Mouse (Mus musculus): ENCODE measurements around the gene Kcnj12. TPM values are rescaled to one million over a fixed set of nuclear protein-coding genes. Genes with fewer than 3 reads are reported as not detected.

The Kcnj12 gene
- polyA plus RNA-seq, 1 experiment = 0.81 TPM

- no peaks in the 10 kb centered on the region for H3K4me1 ChIP-seq (ENCODE audit: control insufficient read depth, insufficient read depth, insufficient read length, low read length)
- 90% methylated on average over 7 of the region's 7 CpGs for WGBS
- H3K27ac ChIP-seq (ENCODE audit: insufficient read depth, low read depth, low read length) = no peak overlapping the region
- no peaks in the 10 kb centered on the region for H3K36me3 ChIP-seq (ENCODE audit: control insufficient read depth, insufficient read depth, low read length)
- H3K4me3 ChIP-seq (ENCODE audit: low read depth, low read length) = no peak overlapping the region
- TF ChIP-seq POLR2A (IDR thresholded peaks at IDR 0.05; ENCODE audit: low read depth, low read length) = no peak
- no peaks in the 10 kb centered on the region for H3K27me3 ChIP-seq (ENCODE audit: control insufficient read depth, insufficient read depth, low read length)
Observed at GRCm38 (mm10) chr11:61031137-61031536, 8.8 kb downstream of the Kcnj12 start.

- no peak overlapping the region for H3K4me3 ChIP-seq (ENCODE audit: low read depth, low read length)
- 77% methylated on average over 5 of the region's 5 CpGs for WGBS
- H3K27me3 ChIP-seq (ENCODE audit: control insufficient read depth, insufficient read depth, low read length) = no peaks in the 10 kb centered on the region
- H3K36me3 ChIP-seq (ENCODE audit: control insufficient read depth, insufficient read depth, low read length) = no peaks in the 10 kb centered on the region
- H3K4me1 ChIP-seq (ENCODE audit: control insufficient read depth, insufficient read depth, insufficient read length, low read length) = no peaks in the 10 kb centered on the region
- TF ChIP-seq POLR2A (IDR thresholded peaks at IDR 0.05; ENCODE audit: low read depth, low read length) = no peak
- no peak overlapping the region for H3K27ac ChIP-seq (ENCODE audit: insufficient read depth, low read depth, low read length)
Observed at GRCm38 (mm10) chr11:61031658-61032445, 9.5 kb downstream of the Kcnj12 start.

- H3K36me3 ChIP-seq (ENCODE audit: control insufficient read depth, insufficient read depth, low read length) = no peaks in the 10 kb centered on the region
- H3K27ac ChIP-seq (ENCODE audit: insufficient read depth, low read depth, low read length) = no peak overlapping the region
- TF ChIP-seq POLR2A (IDR thresholded peaks at IDR 0.05; ENCODE audit: low read depth, low read length) = no peak
- no peak for TF ChIP-seq CTCF (IDR thresholded peaks at IDR 0.05; ENCODE audit: extremely low read depth, insufficient read length, insufficient replicate concordance, low read depth, low read length)
- no peaks in the 10 kb centered on the region for H3K4me1 ChIP-seq (ENCODE audit: control insufficient read depth, insufficient read depth, insufficient read length, low read length)
- H3K27me3 ChIP-seq (ENCODE audit: control insufficient read depth, insufficient read depth, low read length) = no peaks in the 10 kb centered on the region
- H3K4me3 ChIP-seq (ENCODE audit: low read depth, low read length) = no peak overlapping the region
- 78% methylated on average over 7 of the region's 7 CpGs for WGBS
Observed at GRCm38 (mm10) chr11:61032481-61032880, 10.1 kb downstream of the Kcnj12 start.

GRCm38 (mm10) chr11:61033160-61033559, 10.8 kb downstream of the Kcnj12 start:
- H3K27ac ChIP-seq (ENCODE audit: insufficient read depth, low read depth, low read length) = no peak overlapping the region
- no peaks in the 10 kb centered on the region for H3K36me3 ChIP-seq (ENCODE audit: control insufficient read depth, insufficient read depth, low read length)
- H3K4me3 ChIP-seq (ENCODE audit: low read depth, low read length) = no peak overlapping the region
- no peaks in the 10 kb centered on the region for H3K4me1 ChIP-seq (ENCODE audit: control insufficient read depth, insufficient read depth, insufficient read length, low read length)
- no peak for TF ChIP-seq POLR2A (IDR thresholded peaks at IDR 0.05; ENCODE audit: low read depth, low read length)
- no peak for TF ChIP-seq CTCF (IDR thresholded peaks at IDR 0.05; ENCODE audit: extremely low read depth, insufficient read length, insufficient replicate concordance, low read depth, low read length)
- H3K27me3 ChIP-seq (ENCODE audit: control insufficient read depth, insufficient read depth, low read length) = no peaks in the 10 kb centered on the region
- 56% methylated on average over 5 of the region's 5 CpGs for WGBS

- Histone ChIP-seq H3K4me1 (ENCODE audit: control insufficient read depth, insufficient read depth, insufficient read length, low read length) (no peaks in the 10 kb centered on the region), H3K36me3 (ENCODE audit: control insufficient read depth, insufficient read depth, low read length) (no peaks in the 10 kb centered on the region), H3K27me3 (ENCODE audit: control insufficient read depth, insufficient read depth, low read length) (no peaks in the 10 kb centered on the region), H3K27ac (ENCODE audit: insufficient read depth, low read depth, low read length) (no peak overlapping the region), H3K4me3 (ENCODE audit: low read depth, low read length) (no peak overlapping the region)
- WGBS = 95% methylated on average over 9 of the region's 9 CpGs
- no peak for TF ChIP-seq CTCF (IDR thresholded peaks at IDR 0.05; ENCODE audit: extremely low read depth, insufficient read length, insufficient replicate concordance, low read depth, low read length)
- TF ChIP-seq POLR2A (IDR thresholded peaks at IDR 0.05; ENCODE audit: low read depth, low read length) = no peak
Observed at GRCm38 (mm10) chr11:61036639-61037038, 14.3 kb downstream of the Kcnj12 start.

- no peak for TF ChIP-seq POLR2A (IDR thresholded peaks at IDR 0.05; ENCODE audit: low read depth, low read length)
- TF ChIP-seq CTCF (IDR thresholded peaks at IDR 0.05; ENCODE audit: extremely low read depth, insufficient read length, insufficient replicate concordance, low read depth, low read length) = no peak
- Histone ChIP-seq H3K27ac (ENCODE audit: insufficient read depth, low read depth, low read length) (no peak overlapping the region), H3K36me3 (ENCODE audit: control insufficient read depth, insufficient read depth, low read length) (no peaks in the 10 kb centered on the region), H3K4me3 (ENCODE audit: low read depth, low read length) (no peak overlapping the region), H3K27me3 (ENCODE audit: control insufficient read depth, insufficient read depth, low read length) (no peaks in the 10 kb centered on the region), H3K4me1 (ENCODE audit: control insufficient read depth, insufficient read depth, insufficient read length, low read length) (peaks cover 2% of the 10 kb centered on the region; the same call in 1 of the 2 replicates)
- 81% methylated on average over 9 of the region's 9 CpGs for WGBS
Observed at GRCm38 (mm10) chr11:61038277-61038782, 16.0 kb downstream of the Kcnj12 start.

GRCm38 (mm10) chr11:61040856-61041652, 18.7 kb downstream of the Kcnj12 start:
- Histone ChIP-seq H3K4me3 (ENCODE audit: low read depth, low read length) (no peak overlapping the region), H3K27ac (ENCODE audit: insufficient read depth, low read depth, low read length) (no peak overlapping the region), H3K36me3 (ENCODE audit: control insufficient read depth, insufficient read depth, low read length) (no peaks in the 10 kb centered on the region), H3K4me1 (ENCODE audit: control insufficient read depth, insufficient read depth, insufficient read length, low read length) (peaks cover 2% of the 10 kb centered on the region; the same call in 1 of the 2 replicates), H3K27me3 (ENCODE audit: control insufficient read depth, insufficient read depth, low read length) (no peaks in the 10 kb centered on the region)
- WGBS = 81% methylated on average over 11 of the region's 11 CpGs
- no peak for TF ChIP-seq POLR2A (IDR thresholded peaks at IDR 0.05; ENCODE audit: low read depth, low read length)
- TF ChIP-seq CTCF (IDR thresholded peaks at IDR 0.05; ENCODE audit: extremely low read depth, insufficient read length, insufficient replicate concordance, low read depth, low read length) = peak; percentile 8; the same call in 1 of the 2 replicates

Data from small intestine, adult 2 months (tissue).